Mouse (Mus musculus): ENCODE results near the gene Morn1. TPM values are rescaled to one million over a fixed set of nuclear protein-coding genes. Genes with fewer than 3 reads are reported as not detected.
A peak's percentile ranks its signal among the peaks of the same experiment; 100 is the strongest.

Morn1 gene
- polyA plus RNA-seq, 1 experiment from 2014 or later: 4.8 TPM

GRCm38 (mm10) chr4:155058325-155058724 is 28.1 kb upstream of the Morn1 start:
- Histone ChIP-seq H3K9me3 (replicated peaks; ENCODE audit: control insufficient read depth, low read length) (no peaks in the 10 kb centered on the region), H3K4me1 (ENCODE audit: control insufficient read depth, insufficient read depth, low read length) (peaks cover 13% of the 10 kb centered on the region), H3K4me2 (ENCODE audit: low read depth, low read length) (peak overlapping the region; percentile 40), H3K27ac (ENCODE audit: low read length) (peak overlapping the region; percentile 87), H3K27me3 (ENCODE audit: control insufficient read depth, insufficient read depth, low read length) (no peaks in the 10 kb centered on the region), H3K9ac (ENCODE audit: low read length) (peak overlapping the region; percentile 29; the same call in 1 of the 2 replicates), H3K4me3 (replicated peaks; ENCODE audit: low read length) (no peak overlapping the region), H3K36me3 (ENCODE audit: control insufficient read depth, insufficient read depth, low read length) (no peaks in the 10 kb centered on the region)
- 38% methylated on average over 10 of the region's 10 CpGs for WGBS
- peak; percentile 56 for ATAC-seq (ENCODE audit: insufficient read depth, low FRiP score)

- no peaks in the 10 kb centered on the region for H3K36me3 ChIP-seq (ENCODE audit: control insufficient read depth, insufficient read depth, low read length)
- peaks cover 28% of the 10 kb centered on the region for H3K4me1 ChIP-seq (ENCODE audit: control insufficient read depth, insufficient read depth, low read length)
- H3K4me2 ChIP-seq (ENCODE audit: low read depth, low read length): peak overlapping the region; percentile 56
- H3K9ac ChIP-seq (ENCODE audit: low read length): peak overlapping the region; percentile 70
- peak overlapping the region; percentile 45 for H3K4me3 ChIP-seq (replicated peaks; ENCODE audit: low read length)
- peak; percentile 83 for ATAC-seq (ENCODE audit: insufficient read depth, low FRiP score)
- WGBS: 25% methylated on average over 3 of the region's 3 CpGs
- peak overlapping the region; percentile 91 for H3K27ac ChIP-seq (ENCODE audit: low read length)
- H3K9me3 ChIP-seq (replicated peaks; ENCODE audit: control insufficient read depth, low read length): no peaks in the 10 kb centered on the region
- H3K27me3 ChIP-seq (ENCODE audit: control insufficient read depth, insufficient read depth, low read length): no peaks in the 10 kb centered on the region
Observed at GRCm38 (mm10) chr4:155063895-155064294, 22.5 kb upstream of the Morn1 start.

- H3K36me3 ChIP-seq (ENCODE audit: control insufficient read depth, insufficient read depth, low read length): no peaks in the 10 kb centered on the region
- ATAC-seq (ENCODE audit: insufficient read depth, low FRiP score): no peak
- H3K9me3 ChIP-seq (replicated peaks; ENCODE audit: control insufficient read depth, low read length): no peaks in the 10 kb centered on the region
- 42% methylated on average over 2 of the region's 2 CpGs for WGBS
- no peaks in the 10 kb centered on the region for H3K27me3 ChIP-seq (ENCODE audit: control insufficient read depth, insufficient read depth, low read length)
- H3K27ac ChIP-seq (ENCODE audit: low read length): peak overlapping the region; percentile 91
- H3K4me1 ChIP-seq (ENCODE audit: control insufficient read depth, insufficient read depth, low read length): peaks cover 26% of the 10 kb centered on the region
- peak overlapping the region; percentile 58 for H3K9ac ChIP-seq (ENCODE audit: low read length)
- H3K4me3 ChIP-seq (replicated peaks; ENCODE audit: low read length): 0 out of 2 replicates have a peak overlapping the region, but pooled peaks have one; percentile 45
- H3K4me2 ChIP-seq (ENCODE audit: low read depth, low read length): peak overlapping the region; percentile 56
Observed at GRCm38 (mm10) chr4:155064474-155064873, 21.9 kb upstream of the Morn1 start.

GRCm38 (mm10) chr4:155065970-155066833 is 20.2 kb upstream of the Morn1 start:
- peak; percentile 30 for ATAC-seq (ENCODE audit: insufficient read depth, low FRiP score)
- H3K4me3 ChIP-seq (replicated peaks; ENCODE audit: low read length): peak overlapping the region; percentile 78
- peak overlapping the region; percentile 64 for H3K9ac ChIP-seq (ENCODE audit: low read length)
- WGBS: 3% methylated on average over 15 of the region's 15 CpGs
- peaks cover 22% of the 10 kb centered on the region for H3K4me1 ChIP-seq (ENCODE audit: control insufficient read depth, insufficient read depth, low read length)
- H3K4me2 ChIP-seq (ENCODE audit: low read depth, low read length): peak overlapping the region; percentile 89
- peak overlapping the region; percentile 61 for H3K27ac ChIP-seq (ENCODE audit: low read length)
- H3K36me3 ChIP-seq (ENCODE audit: control insufficient read depth, insufficient read depth, low read length): peaks cover 9% of the 10 kb centered on the region
- H3K9me3 ChIP-seq (replicated peaks; ENCODE audit: control insufficient read depth, low read length): no peaks in the 10 kb centered on the region
- H3K27me3 ChIP-seq (ENCODE audit: control insufficient read depth, insufficient read depth, low read length): no peaks in the 10 kb centered on the region

GRCm38 (mm10) chr4:155066834-155067522 is 19.4 kb upstream of the Morn1 start, which contains the start of gene Pex10:
TSS of gene Pex10 (plus strand) at chr4:155067016.
- Histone ChIP-seq H3K36me3 (ENCODE audit: control insufficient read depth, insufficient read depth, low read length) (peaks cover 17% of the 10 kb centered on the region), H3K4me3 (replicated peaks; ENCODE audit: low read length) (peak within 1 kb of the TSS; percentile 78), H3K9ac (ENCODE audit: low read length) (peak within 1 kb of the TSS; percentile 90), H3K9me3 (replicated peaks; ENCODE audit: control insufficient read depth, low read length) (no peaks in the 10 kb centered on the region), H3K4me2 (ENCODE audit: low read depth, low read length) (peak within 1 kb of the TSS; percentile 89), H3K27ac (ENCODE audit: low read length) (peak within 1 kb of the TSS; percentile 71), H3K27me3 (ENCODE audit: control insufficient read depth, insufficient read depth, low read length) (no peaks in the 10 kb centered on the region), H3K4me1 (ENCODE audit: control insufficient read depth, insufficient read depth, low read length) (peaks cover 20% of the 10 kb centered on the region)
- WGBS: under 1% methylated on average over 48 of the region's 48 CpGs
- peak; percentile 92 for ATAC-seq (ENCODE audit: insufficient read depth, low FRiP score)

GRCm38 (mm10) chr4:155068357-155068972 is 17.9 kb upstream of the Morn1 start:
- no peaks in the 10 kb centered on the region for H3K27me3 ChIP-seq (ENCODE audit: control insufficient read depth, insufficient read depth, low read length)
- WGBS: 91% methylated on average over 20 of the region's 20 CpGs
- H3K4me1 ChIP-seq (ENCODE audit: control insufficient read depth, insufficient read depth, low read length): peaks cover 20% of the 10 kb centered on the region
- no peaks in the 10 kb centered on the region for H3K9me3 ChIP-seq (replicated peaks; ENCODE audit: control insufficient read depth, low read length)
- peaks cover 19% of the 10 kb centered on the region for H3K36me3 ChIP-seq (ENCODE audit: control insufficient read depth, insufficient read depth, low read length)
- no peak for ATAC-seq (ENCODE audit: insufficient read depth, low FRiP score)
- peak overlapping the region; percentile 89; the same call in 1 of the 2 replicates for H3K4me2 ChIP-seq (ENCODE audit: low read depth, low read length)
- no peak overlapping the region for H3K27ac ChIP-seq (ENCODE audit: low read length)
- H3K9ac ChIP-seq (ENCODE audit: low read length): peak overlapping the region; percentile 90; the same call in 1 of the 2 replicates
- H3K4me3 ChIP-seq (replicated peaks; ENCODE audit: low read length): no peak overlapping the region

- Histone ChIP-seq H3K36me3 (ENCODE audit: control insufficient read depth, insufficient read depth, low read length) (peaks cover 26% of the 10 kb centered on the region), H3K27me3 (ENCODE audit: control insufficient read depth, insufficient read depth, low read length) (no peaks in the 10 kb centered on the region), H3K27ac (ENCODE audit: low read length) (no peak overlapping the region), H3K4me1 (ENCODE audit: control insufficient read depth, insufficient read depth, low read length) (peaks cover 20% of the 10 kb centered on the region), H3K4me2 (ENCODE audit: low read depth, low read length) (no peak overlapping the region), H3K9me3 (replicated peaks; ENCODE audit: control insufficient read depth, low read length) (no peaks in the 10 kb centered on the region), H3K4me3 (replicated peaks; ENCODE audit: low read length) (no peak overlapping the region), H3K9ac (ENCODE audit: low read length) (no peak overlapping the region)
- no peak for ATAC-seq (ENCODE audit: insufficient read depth, low FRiP score)
- 85% methylated on average over 6 of the region's 6 CpGs for WGBS
Observed at GRCm38 (mm10) chr4:155069191-155069590, 17.2 kb upstream of the Morn1 start.

- WGBS: 89% methylated on average over 13 of the region's 13 CpGs
- H3K36me3 ChIP-seq (ENCODE audit: control insufficient read depth, insufficient read depth, low read length): peaks cover 29% of the 10 kb centered on the region
- no peak for ATAC-seq (ENCODE audit: insufficient read depth, low FRiP score)
- H3K4me2 ChIP-seq (ENCODE audit: low read depth, low read length): no peak overlapping the region
- no peak overlapping the region for H3K27ac ChIP-seq (ENCODE audit: low read length)
- H3K9me3 ChIP-seq (replicated peaks; ENCODE audit: control insufficient read depth, low read length): no peaks in the 10 kb centered on the region
- H3K9ac ChIP-seq (ENCODE audit: low read length): no peak overlapping the region
- no peak overlapping the region for H3K4me3 ChIP-seq (replicated peaks; ENCODE audit: low read length)
- peaks cover 20% of the 10 kb centered on the region for H3K4me1 ChIP-seq (ENCODE audit: control insufficient read depth, insufficient read depth, low read length)
- H3K27me3 ChIP-seq (ENCODE audit: control insufficient read depth, insufficient read depth, low read length): no peaks in the 10 kb centered on the region
Observed at GRCm38 (mm10) chr4:155070199-155070598, 16.2 kb upstream of the Morn1 start.

All from stomach, embryonic 16.5 days (tissue).